Mouse (Mus musculus): ENCODE measurements around the gene Sp7. TPM values are rescaled to one million over a fixed set of nuclear protein-coding genes. Genes with fewer than 3 reads are reported as not detected.

The Sp7 gene
- polyA plus RNA-seq, 1 experiment = not detected

- H3K4me3 ChIP-seq (ENCODE audit: low read depth, low read length) = no peak overlapping the region
- peak overlapping the region; percentile 96 for H3K27ac ChIP-seq (ENCODE audit: insufficient read depth, low read depth, low read length)
- peaks cover 10% of the 10 kb centered on the region; the same call in 1 of the 2 replicates for H3K4me1 ChIP-seq (ENCODE audit: control insufficient read depth, insufficient read depth, insufficient read length, low read length)
- no peak for TF ChIP-seq POLR2A (IDR thresholded peaks at IDR 0.05; ENCODE audit: low read depth, low read length)
- TF ChIP-seq CTCF (IDR thresholded peaks at IDR 0.05; ENCODE audit: extremely low read depth, insufficient read length, insufficient replicate concordance, low read depth, low read length) = no peak
- WGBS = 82% methylated on average over 10 of the region's 10 CpGs
- H3K27me3 ChIP-seq (ENCODE audit: control insufficient read depth, insufficient read depth, low read length) = no peaks in the 10 kb centered on the region
- no peaks in the 10 kb centered on the region for H3K36me3 ChIP-seq (ENCODE audit: control insufficient read depth, insufficient read depth, low read length)
Measured at GRCm38 (mm10) chr15:102400476-102401045, 33.6 kb upstream of the Sp7 start.

GRCm38 (mm10) chr15:102399229-102400221, 32.5 kb upstream of the Sp7 start:
- no peaks in the 10 kb centered on the region for H3K36me3 ChIP-seq (ENCODE audit: control insufficient read depth, insufficient read depth, low read length)
- 1% methylated on average over 34 of the region's 34 CpGs for WGBS
- H3K27ac ChIP-seq (ENCODE audit: insufficient read depth, low read depth, low read length) = peak overlapping the region; percentile 96
- peaks cover 12% of the 10 kb centered on the region for H3K4me1 ChIP-seq (ENCODE audit: control insufficient read depth, insufficient read depth, insufficient read length, low read length)
- H3K27me3 ChIP-seq (ENCODE audit: control insufficient read depth, insufficient read depth, low read length) = no peaks in the 10 kb centered on the region
- peak; percentile 85 for TF ChIP-seq POLR2A (IDR thresholded peaks at IDR 0.05; ENCODE audit: low read depth, low read length)
- peak; percentile 26; the same call in 1 of the 2 replicates for TF ChIP-seq CTCF (IDR thresholded peaks at IDR 0.05; ENCODE audit: extremely low read depth, insufficient read length, insufficient replicate concordance, low read depth, low read length)
- H3K4me3 ChIP-seq (ENCODE audit: low read depth, low read length) = peak overlapping the region; percentile 72

- 53% methylated on average over 5 of the region's 5 CpGs for WGBS
- TF ChIP-seq POLR2A (IDR thresholded peaks at IDR 0.05; ENCODE audit: low read depth, low read length) (no peak), CTCF (IDR thresholded peaks at IDR 0.05; ENCODE audit: extremely low read depth, insufficient read length, insufficient replicate concordance, low read depth, low read length) (no peak)
- H3K27ac ChIP-seq (ENCODE audit: insufficient read depth, low read depth, low read length) = peak overlapping the region; percentile 96
- peaks cover 11% of the 10 kb centered on the region for H3K4me1 ChIP-seq (ENCODE audit: control insufficient read depth, insufficient read depth, insufficient read length, low read length)
- H3K4me3 ChIP-seq (ENCODE audit: low read depth, low read length) = no peak overlapping the region
- H3K36me3 ChIP-seq (ENCODE audit: control insufficient read depth, insufficient read depth, low read length) = no peaks in the 10 kb centered on the region
- H3K27me3 ChIP-seq (ENCODE audit: control insufficient read depth, insufficient read depth, low read length) = no peaks in the 10 kb centered on the region
Measured at GRCm38 (mm10) chr15:102398629-102399028, 31.6 kb upstream of the Sp7 start.

DNA sequence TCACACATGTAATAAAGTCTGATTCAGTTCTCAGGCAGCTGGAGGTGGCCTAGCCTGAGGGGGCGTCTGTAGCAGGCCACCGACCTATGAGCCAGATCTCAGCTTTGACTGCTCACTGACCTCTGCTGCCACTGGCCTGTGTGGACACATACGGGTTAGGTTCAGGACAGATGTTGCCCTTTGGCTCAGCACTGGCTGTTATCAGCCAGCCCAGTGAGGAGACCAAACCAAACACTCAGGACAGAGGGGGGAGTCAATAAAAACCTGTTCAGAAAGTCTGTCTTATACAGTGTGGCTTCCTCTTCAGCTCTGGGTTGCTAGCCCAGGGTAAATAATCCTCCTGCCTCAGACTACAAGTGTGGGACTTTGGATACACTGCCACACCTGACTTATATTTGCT, 28.1 kb upstream of the Sp7 start:
- Histone ChIP-seq H3K4me1 (ENCODE audit: control insufficient read depth, insufficient read depth, insufficient read length, low read length) (peaks cover 15% of the 10 kb centered on the region), H3K27ac (ENCODE audit: insufficient read depth, low read depth, low read length) (peak overlapping the region; percentile 100), H3K27me3 (ENCODE audit: control insufficient read depth, insufficient read depth, low read length) (no peaks in the 10 kb centered on the region), H3K36me3 (ENCODE audit: control insufficient read depth, insufficient read depth, low read length) (no peaks in the 10 kb centered on the region), H3K4me3 (ENCODE audit: low read depth, low read length) (no peak overlapping the region)
- no peak for TF ChIP-seq CTCF (IDR thresholded peaks at IDR 0.05; ENCODE audit: extremely low read depth, insufficient read length, insufficient replicate concordance, low read depth, low read length)
- TF ChIP-seq POLR2A (IDR thresholded peaks at IDR 0.05; ENCODE audit: low read depth, low read length) = no peak
- 12% methylated on average over 3 of the region's 3 CpGs for WGBS

DNA sequence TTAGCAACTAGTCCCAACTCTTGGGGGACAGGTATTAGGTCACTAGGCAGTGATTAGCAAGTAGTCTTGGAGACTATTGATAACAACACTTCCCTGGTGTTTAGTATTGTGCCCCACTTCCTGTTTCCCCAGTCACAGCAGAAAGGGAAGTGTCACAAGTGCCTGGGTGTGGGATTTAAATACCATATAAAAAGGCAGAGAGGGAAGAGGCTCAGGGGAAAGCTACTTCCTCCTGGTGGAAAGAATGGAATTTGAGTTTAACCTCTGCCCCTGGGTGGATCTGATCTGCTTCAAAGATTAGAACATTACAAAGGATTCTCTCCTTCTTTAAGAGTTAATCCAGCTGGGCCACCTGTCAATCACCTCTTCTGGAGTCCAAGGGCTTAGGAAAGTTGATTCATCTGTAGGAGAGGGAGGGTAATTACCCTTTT, 26.6 kb upstream of the Sp7 start:
- Histone ChIP-seq H3K4me3 (ENCODE audit: low read depth, low read length) (no peak overlapping the region), H3K4me1 (ENCODE audit: control insufficient read depth, insufficient read depth, insufficient read length, low read length) (peaks cover 16% of the 10 kb centered on the region), H3K27me3 (ENCODE audit: control insufficient read depth, insufficient read depth, low read length) (no peaks in the 10 kb centered on the region), H3K27ac (ENCODE audit: insufficient read depth, low read depth, low read length) (peak overlapping the region; percentile 100), H3K36me3 (ENCODE audit: control insufficient read depth, insufficient read depth, low read length) (no peaks in the 10 kb centered on the region)
- TF ChIP-seq POLR2A (IDR thresholded peaks at IDR 0.05; ENCODE audit: low read depth, low read length) (no peak), CTCF (IDR thresholded peaks at IDR 0.05; ENCODE audit: extremely low read depth, insufficient read length, insufficient replicate concordance, low read depth, low read length) (no peak)

GRCm38 (mm10) chr15:102392520-102392919, 25.5 kb upstream of the Sp7 start:
- Histone ChIP-seq H3K27me3 (ENCODE audit: control insufficient read depth, insufficient read depth, low read length) (no peaks in the 10 kb centered on the region), H3K36me3 (ENCODE audit: control insufficient read depth, insufficient read depth, low read length) (no peaks in the 10 kb centered on the region), H3K4me1 (ENCODE audit: control insufficient read depth, insufficient read depth, insufficient read length, low read length) (peaks cover 17% of the 10 kb centered on the region), H3K27ac (ENCODE audit: insufficient read depth, low read depth, low read length) (peak overlapping the region; percentile 100), H3K4me3 (ENCODE audit: low read depth, low read length) (no peak overlapping the region)
- TF ChIP-seq POLR2A (IDR thresholded peaks at IDR 0.05; ENCODE audit: low read depth, low read length) (no peak), CTCF (IDR thresholded peaks at IDR 0.05; ENCODE audit: extremely low read depth, insufficient read length, insufficient replicate concordance, low read depth, low read length) (no peak)
- 31% methylated on average over 2 of the region's 2 CpGs for WGBS

- H3K36me3 ChIP-seq (ENCODE audit: control insufficient read depth, insufficient read depth, low read length) = no peaks in the 10 kb centered on the region
- peaks cover 8% of the 10 kb centered on the region; the same call in 1 of the 2 replicates for H3K4me1 ChIP-seq (ENCODE audit: control insufficient read depth, insufficient read depth, insufficient read length, low read length)
- H3K27ac ChIP-seq (ENCODE audit: insufficient read depth, low read depth, low read length) = no peak overlapping the region
- TF ChIP-seq CTCF (IDR thresholded peaks at IDR 0.05; ENCODE audit: extremely low read depth, insufficient read length, insufficient replicate concordance, low read depth, low read length) (no peak), POLR2A (IDR thresholded peaks at IDR 0.05; ENCODE audit: low read depth, low read length) (no peak)
- H3K4me3 ChIP-seq (ENCODE audit: low read depth, low read length) = no peak overlapping the region
- WGBS = 81% methylated on average over 3 of the region's 3 CpGs
- H3K27me3 ChIP-seq (ENCODE audit: control insufficient read depth, insufficient read depth, low read length) = no peaks in the 10 kb centered on the region
Measured at GRCm38 (mm10) chr15:102388942-102389341, 22.0 kb upstream of the Sp7 start.

Measured in small intestine, adult 2 months (tissue).